1 mouse cellular context compared by ENCODE assay signal in genomic region chr11:109479575-109480285, GRCm38 (mm10).
TF ChIP-seq lines count a peak whose summit lies in the region.

No protein-coding gene starts in this region.

TF ChIP-seq in MEL, 35 proteins besides CTCF, POLR2A, EP300 and RAD21:
- TF ChIP-seq ETS1 (IDR thresholded peaks at IDR 0.05; ENCODE audit: low read depth, low read length) (peak; percentile 75), NELFE (IDR thresholded peaks at IDR 0.05; ENCODE audit: low read depth, low read length) (peak; percentile 24; the same call in 1 of the 2 replicates), BHLHE40 (IDR thresholded peaks at IDR 0.05; ENCODE audit: borderline replicate concordance, low read depth, low read length) (peak; percentile 90), NRF1 (IDR thresholded peaks at IDR 0.05; ENCODE audit: insufficient read depth, low read depth, low read length, poor library complexity, severe bottlenecking) (no peak), MAZ (IDR thresholded peaks at IDR 0.05; ENCODE audit: low read depth, low read length) (peak; percentile 70), ZMIZ1 (IDR thresholded peaks at IDR 0.05; ENCODE audit: low read depth, low read length) (no peak), MYC (IDR thresholded peaks at IDR 0.05; ENCODE audit: low read depth, low read length) (peak; percentile 44; the same call in 1 of the 2 replicates), CHD1 (IDR thresholded peaks at IDR 0.05; ENCODE audit: low read depth, low read length) (peak; percentile 80; the same call in 1 of the 2 replicates), MEF2A (IDR thresholded peaks at IDR 0.05; ENCODE audit: extremely low read depth, insufficient replicate concordance, low read depth, low read length, poor library complexity, severe bottlenecking) (peak; percentile 64; the same call in 1 of the 2 replicates), TCF12 (IDR thresholded peaks at IDR 0.05; ENCODE audit: low read depth, low read length) (peak; percentile 65; the same call in 1 of the 2 replicates), MYB (IDR thresholded peaks at IDR 0.05; ENCODE audit: low read depth, low read length) (0 out of 2 replicates have a peak, but pooled peaks have one; percentile 27), HCFC1 (IDR thresholded peaks at IDR 0.05; ENCODE audit: low read depth, low read length) (no peak), RCOR1 (IDR thresholded peaks at IDR 0.05; ENCODE audit: low read depth, low read length) (peak; percentile 20; the same call in 1 of the 2 replicates), UBTF (IDR thresholded peaks at IDR 0.05; ENCODE audit: borderline replicate concordance, insufficient read depth, low read depth, low read length) (no peak), POLR2AphosphoS5 (IDR thresholded peaks at IDR 0.05; ENCODE audit: borderline replicate concordance, low read depth, low read length) (no peak), SIN3A (IDR thresholded peaks at IDR 0.05; ENCODE audit: low read length) (peak; percentile 80), KAT2A (conservative IDR thresholded peaks at IDR 0.05; ENCODE audit: low read depth, low read length) (peak; percentile 50; the same call in 1 of the 2 replicates), MAFK (IDR thresholded peaks at IDR 0.05; ENCODE audit: borderline replicate concordance, low read depth, low read length) (peak; percentile 41; the same call in 1 of the 2 replicates), SMC3 (IDR thresholded peaks at IDR 0.05; ENCODE audit: low read depth, low read length) (peak; percentile 5; the same call in 1 of the 2 replicates), POLR2AphosphoS2 (IDR thresholded peaks at IDR 0.05; ENCODE audit: low read length) (no peak), USF1 (IDR thresholded peaks at IDR 0.05; ENCODE audit: low read depth, low read length) (no peak), CHD2 (IDR thresholded peaks at IDR 0.05; ENCODE audit: low read length) (no peak), GATA1 (IDR thresholded peaks at IDR 0.05; ENCODE audit: low read depth, low read length) (peak; percentile 39; the same call in 1 of the 2 replicates), ELF1 (IDR thresholded peaks at IDR 0.05; ENCODE audit: low read depth, low read length) (no peak)
